Mouse (Mus musculus) G1E-ER4 (cell line): Measurements from ENCODE around the gene Cacng7. TPM values are rescaled to one million over a fixed set of nuclear protein-coding genes. Genes with fewer than 3 reads are reported as not detected.

Experiments used
- GATA1 ChIP-seq: IDR thresholded peaks from one replicate; pipeline ENCODE4 v1.8.0; 2012; ENCODE audit warnings: low read length, inconsistent platforms
- polyA plus RNA-seq: library from polyadenylated mRNA; stranded (reverse); fragments of >175 nt; gene quantifications from 2 replicates; pipeline ENCODE4 v1.2.3, GENCODE M21; 2012

The Cacng7 gene
- polyA plus RNA-seq, 1 experiment, result not detected

GRCm38 (mm10) chr7:3389444-3390412 is 57.0 kb downstream of the Cacng7 start:
- TF ChIP-seq GATA1, result no peak

GRCm38 (mm10) chr7:3390413-3391080 is 57.8 kb downstream of the Cacng7 start, which contains the start of gene Cacng8:
Cacng8 (plus strand) TSS chr7:3390683.
- no peak for TF ChIP-seq GATA1

- no peak for TF ChIP-seq GATA1
Observed at GRCm38 (mm10) chr7:3391081-3391451, 58.3 kb downstream of the Cacng7 start.

GRCm38 (mm10) chr7:3391809-3392208 is 59.1 kb downstream of the Cacng7 start:
- TF ChIP-seq GATA1, result no peak

- TF ChIP-seq GATA1, result no peak
Observed at GRCm38 (mm10) chr7:3397355-3397754, 64.6 kb downstream of the Cacng7 start.

- no peak for TF ChIP-seq GATA1
Observed at GRCm38 (mm10) chr7:3397797-3398196, 65.0 kb downstream of the Cacng7 start.

GRCm38 (mm10) chr7:3399937-3400336 is 67.2 kb downstream of the Cacng7 start:
- no peak for TF ChIP-seq GATA1

GRCm38 (mm10) chr7:3409729-3410520 is 77.2 kb downstream of the Cacng7 start:
- TF ChIP-seq GATA1, result no peak

GRCm38 (mm10) chr7:3411160-3411941 is 78.6 kb downstream of the Cacng7 start:
- TF ChIP-seq GATA1, result no peak

GRCm38 (mm10) chr7:3412036-3412435 is 79.3 kb downstream of the Cacng7 start:
- no peak for TF ChIP-seq GATA1

- TF ChIP-seq GATA1, result no peak
Observed at GRCm38 (mm10) chr7:3414888-3415287, 82.1 kb downstream of the Cacng7 start.

GRCm38 (mm10) chr7:3415378-3415777 is 82.6 kb downstream of the Cacng7 start:
- TF ChIP-seq GATA1, result no peak

Other genes with a start within 250 kb of the Cacng7 start
- gene AU018091, start 163.8 kb upstream of the Cacng7 start, polyA plus RNA-seq, result not detected in 2 replicates
- not detected in 2 replicates for gene Nlrp12, start 83.2 kb upstream of the Cacng7 start, polyA plus RNA-seq
- gene Myadm, start 43.9 kb upstream of the Cacng7 start, polyA plus RNA-seq, result 0.01 TPM in 1 of 2 replicates, not detected in the other
- gene Prkcg, start 43.8 kb upstream of the Cacng7 start, polyA plus RNA-seq, result not detected in 2 replicates
- not detected in 2 replicates for gene Cacng8, start 57.7 kb downstream of the Cacng7 start, polyA plus RNA-seq
- gene Cacng6, start 91.2 kb downstream of the Cacng7 start, polyA plus RNA-seq, result not detected in 2 replicates
- gene Tarm1, start 169.7 kb downstream of the Cacng7 start, polyA plus RNA-seq, result 0.04 TPM in 1 of 2 replicates, not detected in the other